Mouse (Mus musculus): ENCODE data around the gene Uqcr10.
A peak's percentile ranks its signal among the peaks of the same experiment; 100 is the strongest.

The Uqcr10 gene

DNA sequence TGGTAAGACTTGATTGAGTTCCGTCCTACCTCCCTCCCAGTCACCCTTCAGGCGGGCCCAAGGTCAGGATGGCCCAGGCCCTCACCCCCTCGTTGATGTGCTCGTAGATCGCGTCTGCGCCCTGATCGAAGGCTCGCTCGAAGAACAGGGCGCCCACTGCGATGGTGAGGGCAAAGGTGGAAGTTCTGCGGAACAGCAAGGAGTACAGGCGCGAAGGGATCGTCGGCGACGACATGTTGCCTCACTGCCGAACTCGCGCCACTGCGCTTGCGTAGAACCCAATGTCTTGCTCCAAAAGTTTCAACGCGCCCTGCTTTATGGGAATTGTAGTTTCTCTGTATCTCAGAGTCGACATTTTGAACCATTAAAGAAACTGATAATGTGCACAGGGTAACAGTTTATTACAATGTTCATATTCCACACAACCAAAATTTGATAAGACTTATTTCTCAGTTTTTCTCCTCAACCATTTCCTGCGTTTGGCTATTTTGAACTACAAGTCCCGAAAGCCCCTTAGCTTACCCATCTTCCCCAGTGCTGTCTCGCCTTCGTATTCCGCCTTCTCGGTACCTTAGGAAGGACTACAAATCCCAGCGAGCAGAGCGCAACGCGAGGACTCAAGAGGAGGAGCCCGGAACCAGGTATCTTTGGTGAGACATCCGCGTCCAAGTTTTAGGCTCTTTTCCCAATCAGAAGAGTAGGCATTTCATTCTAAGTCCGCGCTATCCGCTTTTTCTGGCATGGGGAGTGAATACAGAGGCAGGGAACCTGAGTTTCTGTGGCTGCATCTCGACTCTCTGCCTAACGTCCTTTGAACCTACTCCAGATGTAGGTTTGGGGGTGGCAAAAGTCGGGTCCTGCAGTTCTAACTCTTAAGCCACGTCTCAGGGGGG, at the start of gene Uqcr10, which contains the start of gene Zmat5:
Gene Uqcr10 (minus strand): TSS at position 271 of the 893 bp plus-strand sequence.
Gene Zmat5 (plus strand): TSS at position 607 of the 893 bp plus-strand sequence.
- peak; percentile 95 for DNase-seq

DNA sequence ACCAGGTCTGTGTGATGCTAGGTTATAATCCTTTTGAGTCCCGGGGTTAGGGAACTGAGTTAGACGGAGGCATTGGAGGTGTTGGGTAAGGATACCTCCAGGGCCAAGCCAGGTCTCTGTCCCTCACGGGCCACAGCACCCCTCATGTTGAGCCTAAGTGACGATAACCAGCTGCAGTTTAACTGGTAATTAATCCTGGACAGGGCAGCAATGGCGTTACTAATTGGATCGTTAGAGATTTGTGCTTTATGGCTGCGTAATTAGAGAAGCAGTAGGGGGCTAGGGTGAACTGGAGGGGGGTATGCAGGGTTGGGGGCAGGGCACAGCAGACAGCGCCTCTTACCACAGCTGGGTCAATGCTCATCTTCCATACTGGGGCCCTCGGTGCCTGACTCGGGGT, 48.7 kb upstream of the Uqcr10 start:
- no peak for DNase-seq

GRCm38 (mm10) chr11:4750263-4750662, 46.1 kb upstream of the Uqcr10 start:
- DNase-seq, result peak; percentile 51

GRCm38 (mm10) chr11:4747285-4747684, 43.1 kb upstream of the Uqcr10 start:
- no peak for DNase-seq

DNA sequence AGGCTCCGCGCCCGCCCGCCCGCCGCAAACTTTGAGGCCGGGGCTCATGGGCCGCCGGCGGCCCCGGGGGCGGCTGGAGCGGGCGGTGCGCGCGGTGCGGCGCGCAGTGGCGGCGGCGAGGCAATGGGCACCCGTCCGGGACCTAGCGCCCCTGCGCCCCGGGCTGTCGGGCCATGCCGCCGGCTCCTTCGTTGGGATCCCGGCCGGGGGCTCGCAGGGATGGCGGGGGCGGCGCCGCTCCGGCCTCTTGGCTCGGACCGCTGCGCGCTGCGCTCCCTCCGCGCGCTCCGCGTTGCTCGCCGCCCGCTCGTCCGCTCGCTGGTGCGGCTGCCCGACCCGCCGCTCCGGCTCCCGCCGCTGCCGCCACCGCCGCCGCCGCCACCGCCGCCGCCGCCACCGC, 42.6 kb upstream of the Uqcr10 start, which contains the start of gene Cabp7:
Gene Cabp7 (minus strand): TSS at position 46 of the 400 bp plus-strand sequence.
- no peak for DNase-seq

DNA sequence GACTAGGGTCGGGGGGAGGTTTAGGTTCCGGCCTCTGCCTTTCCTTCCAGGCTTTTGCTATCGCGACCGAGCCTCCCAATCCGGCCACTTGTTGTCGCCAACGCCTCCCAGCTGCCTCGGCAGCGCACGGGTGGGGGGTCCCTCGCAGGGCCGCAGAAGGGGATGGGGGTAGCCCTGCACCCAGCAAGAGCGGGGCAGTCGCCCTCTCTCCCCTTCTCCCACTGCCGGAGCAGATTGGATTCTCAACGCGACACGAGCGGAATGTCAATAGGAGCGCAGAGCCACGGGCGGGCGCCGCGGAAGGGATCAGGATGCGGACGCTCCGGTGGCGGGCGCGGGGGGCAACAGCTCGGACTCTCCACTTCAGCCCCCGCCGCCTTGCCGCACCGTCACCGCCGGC, 41.8 kb upstream of the Uqcr10 start:
- no peak for DNase-seq

- DNase-seq, result no peak
These were observed 40.5 kb upstream of the Uqcr10 start for GRCm38 (mm10) chr11:4744691-4745090.

- DNase-seq, result no peak
These were observed 36.6 kb upstream of the Uqcr10 start for GRCm38 (mm10) chr11:4740785-4741184.

DNA sequence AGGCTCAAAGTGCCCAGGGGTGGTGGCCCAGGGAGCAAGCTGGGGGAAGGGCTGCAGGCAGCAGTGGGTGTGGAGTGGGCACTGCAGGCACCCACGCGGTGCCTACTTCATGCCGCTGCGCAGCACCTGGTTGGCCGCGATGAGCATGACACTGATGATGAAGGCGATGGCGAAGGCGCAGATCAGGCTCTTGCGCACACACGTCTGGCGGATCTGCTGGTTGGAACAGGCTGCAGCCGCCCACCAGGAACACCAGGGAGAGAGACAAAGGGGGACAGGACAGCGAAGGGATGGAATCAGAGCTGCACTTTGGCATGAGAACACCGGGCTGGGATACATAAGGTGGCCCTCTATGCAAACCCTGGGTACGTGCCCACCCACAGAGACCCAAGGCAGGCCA, 34.6 kb upstream of the Uqcr10 start:
- DNase-seq, result no peak

DNA sequence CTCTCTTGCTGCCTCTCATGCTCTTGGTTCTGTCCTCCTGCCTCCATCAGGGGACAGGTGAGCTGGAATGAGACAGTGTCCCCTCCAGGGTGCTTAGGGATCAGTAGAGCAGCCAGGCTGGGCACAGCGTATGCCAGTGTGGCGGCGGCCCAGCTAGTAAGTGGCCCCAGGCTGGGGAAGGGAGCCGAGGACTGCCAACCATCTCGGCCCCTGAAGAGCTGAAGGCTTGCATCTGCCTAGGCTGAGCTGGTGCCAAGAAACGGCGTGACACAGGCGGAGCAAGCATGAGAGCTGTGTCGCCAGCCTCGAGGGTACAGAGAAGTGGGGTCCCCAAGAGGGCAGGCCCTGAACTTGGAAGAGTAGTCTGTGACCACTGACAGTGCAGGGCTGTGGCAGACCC, 33.5 kb upstream of the Uqcr10 start:
- DNase-seq, result no peak

DNA sequence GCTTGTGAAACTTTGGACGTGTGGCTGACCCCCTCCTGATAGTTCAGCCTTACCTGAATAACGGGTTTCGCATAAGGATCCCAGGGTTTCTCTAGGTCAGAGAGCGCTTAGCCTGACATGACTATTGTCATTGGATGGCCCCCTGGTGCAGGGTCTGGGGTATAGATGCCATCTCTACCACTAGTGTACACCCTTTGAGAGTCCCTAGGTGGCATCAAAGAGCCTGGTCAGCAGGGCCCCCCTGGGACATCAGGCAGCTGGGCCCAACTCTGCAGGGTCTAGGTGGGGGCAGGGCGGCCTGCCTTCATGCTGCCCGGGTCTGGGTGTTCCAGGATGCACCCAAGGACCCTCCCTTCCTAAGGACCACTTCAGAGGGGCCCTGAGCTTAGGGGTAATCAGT, 32.2 kb upstream of the Uqcr10 start:
- DNase-seq, result no peak

- no peak for DNase-seq
These were observed 30.0 kb upstream of the Uqcr10 start for GRCm38 (mm10) chr11:4734179-4734578.

DNA sequence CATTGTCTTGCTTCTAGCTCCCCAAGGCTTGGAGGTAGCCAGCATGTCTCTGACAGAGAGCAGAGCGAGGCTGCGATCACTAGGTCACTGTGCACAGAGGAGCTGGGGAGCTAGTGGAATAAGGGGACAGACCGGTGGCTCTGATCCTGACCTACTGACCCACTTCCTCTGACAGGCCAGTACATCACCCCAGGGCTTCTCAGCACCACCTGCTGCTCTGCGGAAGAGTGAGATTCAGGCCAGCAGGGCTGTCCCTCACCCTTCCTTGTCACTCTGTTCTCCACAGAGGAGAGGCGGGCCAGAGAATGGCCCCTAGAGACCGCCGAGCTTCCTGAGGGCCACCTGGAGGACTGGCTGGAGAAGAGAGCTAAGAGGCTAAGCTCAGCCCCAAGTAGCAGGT, 27.6 kb upstream of the Uqcr10 start:
- no peak for DNase-seq

- DNase-seq, result no peak
These were observed 26.8 kb upstream of the Uqcr10 start for GRCm38 (mm10) chr11:4730913-4731312.

DNA sequence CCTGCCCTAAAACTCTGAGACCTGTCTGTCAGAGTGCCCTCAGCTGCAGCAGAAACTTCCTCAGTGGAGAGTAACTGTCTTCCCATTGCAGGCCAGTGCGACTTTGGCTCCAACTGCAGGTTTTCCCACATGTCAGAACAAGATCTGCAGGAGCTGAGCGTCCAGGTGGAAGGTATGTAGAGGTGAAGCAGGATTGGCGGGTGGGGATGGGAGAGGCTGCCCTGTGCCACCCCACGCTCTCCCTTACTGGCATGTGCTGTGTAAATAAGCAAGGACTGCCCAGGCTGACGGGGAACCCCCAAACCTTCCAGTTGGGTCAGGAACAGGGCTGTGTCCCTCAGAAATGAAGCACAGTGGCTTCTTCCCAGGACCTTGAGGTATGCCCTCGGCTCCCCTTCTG, 26.0 kb upstream of the Uqcr10 start:
- no peak for DNase-seq

DNA sequence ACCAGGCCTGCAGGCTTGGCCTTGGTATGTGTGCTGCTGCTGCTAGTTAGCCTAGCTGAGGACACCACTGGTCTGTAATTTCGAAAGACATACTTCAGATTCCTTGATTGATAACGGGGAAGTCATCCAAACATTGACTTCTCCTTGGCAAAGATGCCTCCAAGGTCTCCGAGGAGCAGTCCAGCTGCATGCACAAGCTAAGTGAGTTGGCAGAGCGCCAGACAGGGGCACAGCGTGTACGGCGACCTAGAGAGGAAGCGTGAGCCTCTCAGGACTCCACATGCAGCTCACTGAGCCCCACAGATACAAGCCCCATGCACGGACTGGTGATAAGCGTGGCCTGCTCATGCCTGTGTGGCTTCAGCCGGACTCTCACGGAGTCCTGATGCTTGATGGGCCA, 25.5 kb upstream of the Uqcr10 start:
- DNase-seq, result no peak

DNA sequence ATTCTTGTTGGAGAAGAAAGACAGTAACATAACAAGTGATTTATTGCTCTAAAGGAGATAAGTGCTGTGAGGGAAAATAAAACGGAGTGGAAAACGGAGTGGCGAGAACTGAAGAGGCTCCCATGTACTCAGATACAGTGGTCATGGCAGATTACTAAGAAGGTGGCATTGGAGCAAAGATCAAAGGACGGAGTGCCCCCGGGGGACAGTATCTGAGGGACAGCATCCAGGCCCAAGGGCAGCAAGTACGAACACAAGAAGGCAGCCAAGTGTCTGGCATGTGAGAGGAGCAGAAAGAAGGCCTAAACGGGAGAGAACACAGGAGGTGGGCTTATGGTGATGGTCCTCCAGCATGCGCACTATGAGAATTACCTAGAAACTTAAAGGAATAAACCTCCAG, 17.6 kb upstream of the Uqcr10 start:
- no peak for DNase-seq

GRCm38 (mm10) chr11:4720900-4721580, 16.9 kb upstream of the Uqcr10 start:
- no peak for DNase-seq

- no peak for DNase-seq
These were observed 16.3 kb upstream of the Uqcr10 start for GRCm38 (mm10) chr11:4720393-4720792.

DNA sequence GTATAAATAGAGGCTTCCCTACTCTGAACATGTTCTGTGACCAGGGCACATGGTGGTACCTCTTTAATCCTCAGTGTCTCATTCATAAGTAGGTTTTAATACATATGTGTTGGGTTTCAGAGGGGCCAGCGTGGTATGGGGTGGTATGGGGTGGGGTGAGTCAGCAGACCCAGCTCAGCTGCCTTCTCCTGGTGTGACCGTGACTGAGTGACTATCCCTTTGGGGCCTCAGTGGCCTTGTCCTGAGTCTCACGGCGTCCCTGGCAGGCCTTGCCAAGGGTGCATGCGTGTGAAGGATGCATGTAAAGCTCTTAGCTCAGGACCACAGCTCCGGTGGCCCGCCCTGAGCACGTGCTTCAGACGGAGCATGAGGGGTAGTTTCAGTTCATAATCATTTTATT, 15.8 kb upstream of the Uqcr10 start:
- no peak for DNase-seq

DNA sequence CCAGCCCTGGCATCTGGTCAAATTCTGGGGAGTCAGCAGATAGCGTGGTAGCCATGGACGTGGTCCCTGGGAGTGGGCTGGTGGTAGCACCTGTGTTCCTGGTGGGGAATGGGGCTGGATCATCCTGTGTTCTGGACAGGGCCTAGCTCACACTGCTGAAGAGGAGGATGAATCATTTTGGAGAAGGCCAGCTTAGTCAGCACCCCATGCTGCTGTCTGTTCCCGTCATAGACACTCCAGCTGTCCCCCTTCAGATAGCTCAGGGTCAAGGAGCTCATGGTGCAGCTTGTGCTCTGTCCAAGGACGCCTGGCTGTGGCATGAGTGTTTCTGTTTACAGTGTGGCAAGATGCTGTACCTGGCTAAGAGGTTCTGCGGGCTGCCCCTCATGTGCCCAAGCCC, 14.4 kb upstream of the Uqcr10 start:
- no peak for DNase-seq

DNA sequence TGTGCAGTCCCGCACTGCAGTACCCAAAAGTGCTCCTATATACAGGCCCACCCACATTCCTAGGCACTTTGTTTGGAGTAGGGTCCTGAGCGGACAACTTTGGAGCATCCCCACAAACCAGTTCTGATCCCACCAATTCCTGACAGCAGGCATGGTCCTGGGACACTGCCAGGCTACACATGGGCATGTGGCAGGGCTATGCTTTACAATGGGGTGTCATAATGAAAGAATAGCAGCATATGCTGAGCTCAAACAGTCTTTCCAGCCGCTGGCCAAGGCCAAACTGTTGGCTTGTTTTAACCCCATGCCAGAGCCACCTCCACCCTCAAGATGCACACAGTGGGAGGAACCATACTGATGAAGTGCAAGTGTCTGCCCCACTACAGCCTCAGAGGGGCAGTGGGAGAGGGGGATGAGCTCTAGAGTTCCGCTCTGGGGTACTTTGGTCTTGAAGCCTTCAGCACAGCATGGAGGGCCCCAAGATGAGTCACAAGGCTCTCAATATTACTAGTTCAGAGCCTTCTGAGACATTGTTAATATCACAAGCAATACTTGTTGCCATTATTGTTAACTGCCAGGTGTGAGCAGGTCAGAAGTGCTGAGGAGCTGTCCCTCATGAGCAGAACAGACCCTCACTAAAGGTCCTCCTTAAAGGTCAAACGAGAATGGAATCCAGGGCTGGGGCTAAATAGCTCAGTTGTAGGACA, 12.5 kb upstream of the Uqcr10 start:
- no peak for DNase-seq

DNA sequence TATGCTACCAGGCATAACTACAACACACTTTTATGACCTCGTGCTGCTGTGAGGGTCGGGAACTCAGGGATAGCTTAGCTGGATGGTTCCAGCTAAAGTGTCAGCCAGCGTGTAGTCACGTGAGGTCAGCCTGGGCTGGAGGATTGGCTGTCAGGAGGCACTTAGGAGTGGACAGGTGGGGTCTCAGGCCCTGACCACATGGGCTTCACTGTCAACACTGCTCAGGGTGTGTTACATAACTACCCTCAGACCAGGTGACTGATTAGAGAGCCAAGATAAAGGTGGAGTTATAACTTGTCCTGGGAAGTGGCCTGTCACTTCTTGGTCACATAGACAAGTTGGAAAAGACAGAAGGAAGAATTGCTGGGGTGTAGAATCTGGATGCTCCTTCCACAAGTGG, 11.5 kb upstream of the Uqcr10 start:
- DNase-seq, result no peak

GRCm38 (mm10) chr11:4714727-4715126, 10.6 kb upstream of the Uqcr10 start:
- DNase-seq, result no peak

All from kidney, adult 11 months (tissue).